Mouse (Mus musculus) cerebellum, adult 2 months (tissue): Measurements from ENCODE around the gene 4930505A04Rik. TPM values are rescaled to one million over a fixed set of nuclear protein-coding genes. Genes with fewer than 3 reads are reported as not detected.
"Not testable (repeated sequence)": the region's sequence is repeated elsewhere in the genome, so short reads cannot be mapped to it uniquely, and the experiment has no call there.

ENCODE experiments used
- DNase-seq, 2 experiments: peaks; one replicate each; pipeline ENCODE4 v3.0.0; 2021
- H3K27ac ChIP-seq: fragments of 200-500 bp; 2 replicates; pipeline ENCODE4 v1.5.1; 2012; ENCODE audit warnings: low read length, control low read depth, inconsistent platforms; ENCODE audit not compliant: insufficient read depth
- H3K27me3 ChIP-seq: fragments of 200-500 bp; 2 replicates; pipeline ENCODE4 v1.6.1; 2012; ENCODE audit warnings: inconsistent platforms, mild to moderate bottlenecking, low read length, moderate library complexity; ENCODE audit not compliant: control insufficient read depth, insufficient read depth
- H3K4me1 ChIP-seq: fragments of 200-500 bp; 2 replicates; pipeline ENCODE4 v1.6.1; 2011; ENCODE audit warnings: low read length; ENCODE audit not compliant: control insufficient read depth, insufficient read depth
- H3K4me3 ChIP-seq: fragments of 200-500 bp; replicated peaks from 2 replicates; pipeline ENCODE3; 2011; ENCODE audit warnings: mild to moderate bottlenecking, low read depth, low read length, control low read depth; ENCODE audit not compliant: insufficient read depth
- CTCF ChIP-seq: fragments of 200-500 bp; IDR thresholded peaks from 2 replicates; pipeline ENCODE4 v1.5.1; 2011; ENCODE audit warnings: low read depth, mild to moderate bottlenecking, control low read depth, low read length, moderate library complexity, borderline replicate concordance; ENCODE audit not compliant: insufficient read depth
- POLR2A ChIP-seq: fragments of 200-500 bp; IDR thresholded peaks from 2 replicates; pipeline ENCODE4 v1.6.1; 2011; ENCODE audit warnings: low read length, control low read depth, borderline replicate concordance; ENCODE audit not compliant: insufficient read depth
- WGBS: fragments of 180-500 bp; shearing (Covaris S2); methylation state at CpG from one replicate; pipeline ENCODE4 v1.1.7; 2018; 5-methylcytosine and 5-hydroxymethylcytosine counted together
- polyA plus RNA-seq: library from polyadenylated mRNA; depleted of rRNA; stranded (reverse); fragments of >200 nt; gene quantifications from 2 replicates; pipeline ENCODE4 v1.2.3, GENCODE M21; 2012

Gene 4930505A04Rik
- polyA plus RNA-seq, 1 experiment: 0.20 TPM

DNA sequence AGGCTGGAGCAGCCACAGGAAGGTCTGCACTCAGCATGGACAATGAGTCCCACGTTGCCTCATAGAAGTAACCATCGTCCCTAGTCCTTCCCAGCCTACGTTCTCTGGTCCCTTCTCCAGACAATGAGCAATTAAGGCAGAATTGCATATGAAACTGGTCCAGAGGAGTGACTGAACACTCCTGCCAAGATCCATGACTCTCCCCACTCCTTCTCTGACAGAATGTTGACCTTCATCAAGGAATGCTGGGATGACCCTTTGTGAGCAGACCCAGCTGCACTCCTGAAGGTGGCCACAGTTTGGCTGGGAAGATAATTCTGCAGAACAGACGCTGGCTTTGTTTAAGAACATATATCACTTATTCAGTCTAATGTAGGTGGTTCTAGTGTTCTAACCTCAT lies 11.7 kb upstream of the 4930505A04Rik start:
- Histone ChIP-seq H3K4me1 (no peaks in the 10 kb centered on the region), H3K27ac (no peak overlapping the region), H3K27me3 (no peaks in the 10 kb centered on the region), H3K4me3 (no peak overlapping the region)
- 91% methylated on average over 4 of the region's 4 CpGs for WGBS
- DNase-seq: no peak
- TF ChIP-seq POLR2A (no peak), CTCF (no peak)

DNA sequence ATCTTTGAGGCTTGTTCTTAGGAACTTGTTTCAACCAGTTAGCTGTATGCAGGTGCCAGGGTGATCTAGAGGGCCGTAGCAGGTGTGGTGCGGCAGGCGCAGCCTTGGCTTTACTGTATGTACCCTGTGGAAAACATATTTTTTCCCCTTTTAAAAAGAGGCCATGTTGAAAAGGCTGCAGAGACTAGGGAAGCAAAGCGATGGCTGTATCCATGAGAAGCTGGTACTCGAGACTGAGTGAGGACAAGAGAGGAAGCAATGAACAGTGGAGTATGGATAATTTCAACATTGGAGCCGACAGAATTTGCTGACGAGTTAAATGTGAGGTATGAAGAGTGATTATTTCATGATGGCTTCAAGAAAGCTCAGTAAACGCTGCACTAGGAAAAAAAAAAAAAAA lies 440 bp downstream of the 4930505A04Rik start:
- Histone ChIP-seq H3K27ac (no peak overlapping the region), H3K27me3 (no peaks in the 10 kb centered on the region), H3K4me3 (no peak overlapping the region), H3K4me1 (peaks cover 3% of the 10 kb centered on the region; the same call in 1 of the 2 replicates)
- no peak for TF ChIP-seq POLR2A
- no peak for TF ChIP-seq CTCF
- DNase-seq: no peak
- WGBS: 66% methylated on average over 8 of the region's 8 CpGs

DNA sequence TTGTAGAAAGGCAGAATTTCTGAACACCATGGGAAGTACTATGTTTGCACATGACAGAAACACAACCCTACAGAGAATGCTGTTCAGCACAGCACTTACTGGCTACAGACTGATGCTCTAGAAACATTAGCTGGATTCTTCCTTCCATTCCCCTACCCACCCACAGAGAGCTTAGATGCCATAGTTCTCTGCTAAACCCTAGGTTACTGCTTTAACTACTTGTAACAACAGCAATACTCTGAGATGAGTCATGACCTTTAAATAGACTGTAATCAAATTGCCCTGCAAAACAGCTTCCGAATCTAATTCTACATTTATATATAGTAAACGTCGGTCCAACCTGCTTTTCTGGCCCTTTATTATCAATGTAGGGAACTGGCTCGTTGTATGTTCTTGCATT lies 17.3 kb downstream of the 4930505A04Rik start:
- DNase-seq: no peak
- Histone ChIP-seq H3K27me3 (no peaks in the 10 kb centered on the region), H3K27ac (no peak overlapping the region), H3K4me1 (no peaks in the 10 kb centered on the region), H3K4me3 (no peak overlapping the region)
- WGBS: 91% methylated on average over 4 of the region's 4 CpGs
- TF ChIP-seq CTCF: no peak
- TF ChIP-seq POLR2A: no peak

DNA sequence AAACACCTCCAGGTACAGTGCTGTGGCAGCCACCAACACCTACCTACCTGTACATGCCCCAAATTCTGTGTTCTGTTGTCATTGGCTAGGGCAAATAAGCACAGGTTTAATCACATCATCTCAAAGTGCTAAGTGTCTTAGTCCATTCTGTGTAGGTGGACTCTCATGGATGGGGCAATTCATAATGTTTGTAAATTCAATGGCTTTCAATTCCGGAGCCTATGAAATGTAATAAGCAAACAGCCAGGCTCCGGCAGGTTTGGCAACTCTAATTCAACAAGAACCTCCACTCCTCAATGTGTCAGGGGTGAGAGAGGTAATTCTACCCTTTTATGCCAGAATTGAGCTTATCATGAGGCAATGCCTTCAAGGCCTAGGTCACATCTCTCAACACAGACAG lies 23.5 kb downstream of the 4930505A04Rik start:
- DNase-seq: no peak
- Histone ChIP-seq H3K27ac (no peak overlapping the region), H3K4me3 (no peak overlapping the region), H3K27me3 (no peaks in the 10 kb centered on the region), H3K4me1 (no peaks in the 10 kb centered on the region)
- WGBS: 95% methylated on average over 2 of the region's 2 CpGs
- no peak for TF ChIP-seq POLR2A
- no peak for TF ChIP-seq CTCF

DNA sequence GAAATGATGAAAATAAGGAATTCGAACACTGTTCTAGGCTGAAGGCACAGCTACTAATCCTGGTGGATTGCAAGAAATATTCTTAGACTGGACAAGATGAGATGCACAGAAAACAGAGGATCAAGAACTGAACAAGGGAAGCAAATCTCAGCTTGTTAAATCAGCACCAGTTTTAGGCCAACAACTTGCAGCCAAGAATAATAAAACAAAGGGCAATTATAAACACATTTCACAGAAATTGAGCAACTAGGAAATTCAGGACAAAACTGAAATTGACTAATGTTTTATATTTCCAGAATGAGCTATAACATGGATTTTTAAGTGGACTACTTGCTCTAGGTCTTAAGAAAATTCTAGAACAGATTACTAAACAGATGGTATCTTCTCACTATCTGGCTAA lies 24.1 kb downstream of the 4930505A04Rik start:
- no peaks in the 10 kb centered on the region for H3K4me1 ChIP-seq
- WGBS: 100% methylated on average over 1 of the region's 1 CpGs
- no peak overlapping the region for H3K27ac ChIP-seq
- TF ChIP-seq CTCF (no peak), POLR2A (no peak)
- no peak for DNase-seq
- no peaks in the 10 kb centered on the region for H3K27me3 ChIP-seq
- H3K4me3 ChIP-seq: no peak overlapping the region

DNA sequence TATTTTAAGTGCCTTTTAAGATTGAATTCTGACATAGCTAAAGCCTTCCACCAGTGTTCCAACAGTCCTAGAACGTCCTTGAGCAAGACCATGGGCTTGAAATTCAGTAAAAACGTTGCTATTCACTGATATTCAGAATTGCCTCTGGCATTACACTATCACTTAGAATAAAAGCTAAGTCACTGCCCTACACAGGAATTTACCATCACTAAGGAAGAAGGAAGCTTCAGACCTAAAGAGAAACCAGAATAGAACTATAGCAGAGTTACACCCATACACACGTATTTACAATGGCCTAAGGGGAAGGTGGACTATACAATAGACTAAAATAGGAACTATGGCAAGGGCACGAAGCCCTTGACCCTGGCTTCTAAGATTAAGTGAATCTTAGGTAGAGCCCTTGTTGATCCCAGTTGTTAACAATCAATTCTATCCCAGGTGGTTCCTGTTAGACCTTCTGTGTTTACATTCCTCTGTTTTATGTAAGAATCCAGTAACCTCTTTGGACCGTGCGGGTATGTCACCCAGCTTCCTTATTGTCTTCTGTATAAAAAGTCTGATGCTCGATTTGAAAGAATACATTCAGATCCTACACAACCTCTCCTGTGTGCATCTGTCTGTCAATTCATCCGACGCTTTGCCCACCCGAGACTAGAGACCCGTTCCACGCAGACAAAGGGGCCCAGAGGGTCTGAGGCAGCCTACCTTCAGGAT lies 27.3 kb downstream of the 4930505A04Rik start:
- H3K27ac ChIP-seq, H3K4me1 ChIP-seq, H3K27me3 ChIP-seq, DNase-seq, H3K4me3 ChIP-seq: not testable (repeated sequence)
- WGBS: 90% methylated on average over 12 of the region's 12 CpGs

DNA sequence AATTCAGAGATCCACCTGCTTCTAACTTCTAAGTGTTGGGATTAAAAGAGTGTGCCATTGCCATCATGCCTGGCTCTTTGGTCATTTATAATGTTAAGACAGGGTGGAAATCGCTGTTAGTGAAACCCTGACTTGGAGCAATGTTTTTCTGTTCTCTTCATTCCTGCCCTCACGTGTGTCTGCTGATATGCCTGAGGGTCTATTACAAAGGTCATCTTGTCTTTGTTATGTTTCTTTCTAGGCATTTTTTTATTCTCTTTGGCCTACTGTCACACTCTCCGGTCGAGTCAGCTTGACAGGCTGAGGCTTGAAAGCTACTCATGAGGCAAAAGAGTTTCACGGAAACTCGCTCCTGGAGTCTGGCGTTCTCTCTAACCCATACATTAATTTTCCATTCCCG lies 27.9 kb downstream of the 4930505A04Rik start:
- no peak for DNase-seq
- no peaks in the 10 kb centered on the region for H3K4me1 ChIP-seq
- TF ChIP-seq POLR2A (no peak), CTCF (no peak)
- no peak overlapping the region for H3K27ac ChIP-seq
- H3K4me3 ChIP-seq: no peak overlapping the region
- 88% methylated on average over 8 of the region's 8 CpGs for WGBS
- no peaks in the 10 kb centered on the region for H3K27me3 ChIP-seq

DNA sequence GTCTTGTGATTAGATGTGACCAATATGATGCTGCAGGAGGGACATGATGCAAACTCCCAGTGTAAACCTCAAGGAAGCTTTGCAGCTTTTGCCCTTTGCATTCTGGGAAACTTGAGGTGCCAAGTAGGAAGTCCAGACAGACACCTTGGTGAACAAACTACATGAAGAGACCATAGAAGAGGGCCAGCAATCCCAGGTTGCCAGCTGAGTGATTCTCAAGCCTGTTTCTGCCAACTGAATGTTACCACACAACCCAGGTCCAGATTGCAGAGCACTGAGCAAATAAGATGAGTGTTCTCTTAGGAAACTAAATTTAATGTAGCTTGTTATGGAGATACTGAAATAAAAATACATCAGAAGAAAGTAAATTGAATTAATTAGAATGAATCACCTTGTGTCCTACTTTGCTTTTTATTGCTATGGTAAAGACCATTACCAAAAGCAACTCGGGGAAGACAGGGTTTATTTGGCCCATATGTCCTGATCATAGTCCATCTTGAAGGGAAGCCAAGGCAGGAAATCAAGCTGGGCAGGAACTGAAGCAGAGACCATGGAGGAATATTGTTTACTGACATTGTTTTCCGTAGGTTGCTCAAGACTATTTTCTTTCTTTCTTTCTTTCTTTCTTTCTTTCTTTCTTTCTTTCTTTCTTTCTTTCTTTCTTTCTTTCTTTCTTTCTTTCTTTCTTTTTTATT lies 38.2 kb downstream of the 4930505A04Rik start:
- no peak for TF ChIP-seq POLR2A
- TF ChIP-seq CTCF: no peak
- Histone ChIP-seq H3K27me3 (no peaks in the 10 kb centered on the region), H3K27ac (no peak overlapping the region), H3K4me1 (no peaks in the 10 kb centered on the region; the same call in 1 of the 2 replicates), H3K4me3 (no peak overlapping the region)
- DNase-seq: peak; percentile 40 to 72
- WGBS: 8% methylated on average over 2 of the region's 2 CpGs
